Mouse (Mus musculus) mouse trophoblast stem cell (cell line): ENCODE data around the gene Tmco4.

Source experiments
- in situ Hi-C, 2 experiments: fragments of 300-500 bp; cut with MseI, MboI; formaldehyde crosslinking; loops; 2 replicates in 1 of 2; 3 replicates in 1 of 2; pipeline ENCODE4 v1.15.1; 2025

Gene Tmco4

DNA sequence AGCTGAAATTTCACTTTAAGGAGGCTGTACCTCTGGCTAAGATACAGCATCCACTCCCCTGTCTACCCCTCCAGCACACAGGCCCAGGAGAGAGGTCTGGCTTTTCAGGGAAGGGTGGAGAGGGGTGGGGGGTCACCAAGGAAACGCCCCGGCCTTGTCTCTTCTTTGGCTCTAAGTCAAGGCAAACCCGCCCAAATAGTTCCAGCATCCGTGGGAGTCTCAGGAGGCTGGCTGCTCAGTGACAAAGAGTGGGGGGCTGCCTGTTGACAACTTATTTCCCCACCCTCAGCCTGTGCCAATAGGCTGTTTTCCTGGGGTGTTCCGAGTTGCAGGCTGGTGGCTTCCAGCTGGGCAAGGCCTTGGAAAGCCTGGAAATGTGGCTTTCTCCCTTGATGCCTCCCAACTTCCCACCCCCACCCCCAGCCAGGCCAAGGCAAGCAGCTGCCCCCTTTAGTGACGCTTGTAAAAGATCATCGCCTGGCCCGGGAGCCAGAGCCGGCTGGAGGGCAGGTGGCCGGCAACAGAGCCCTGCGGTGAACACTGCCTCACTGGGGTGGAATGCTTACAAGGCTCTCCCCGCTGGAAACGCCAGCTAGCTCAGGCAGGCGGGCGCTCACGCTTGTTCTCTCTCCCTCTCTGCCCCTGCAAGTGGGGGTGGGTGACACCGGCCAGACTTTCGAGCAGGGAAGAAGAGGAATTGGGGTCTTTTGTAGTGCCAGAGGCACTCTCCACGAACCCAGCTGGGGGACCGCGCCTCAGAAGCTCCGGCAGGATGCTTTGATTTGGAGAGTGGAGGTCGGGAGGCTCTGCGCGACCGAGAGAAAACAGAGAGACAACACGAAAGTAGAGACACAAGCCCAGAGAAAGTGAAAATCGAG lies 119.0 kb downstream of the Tmco4 start:
- in situ Hi-C loops: no loop called here

DNA sequence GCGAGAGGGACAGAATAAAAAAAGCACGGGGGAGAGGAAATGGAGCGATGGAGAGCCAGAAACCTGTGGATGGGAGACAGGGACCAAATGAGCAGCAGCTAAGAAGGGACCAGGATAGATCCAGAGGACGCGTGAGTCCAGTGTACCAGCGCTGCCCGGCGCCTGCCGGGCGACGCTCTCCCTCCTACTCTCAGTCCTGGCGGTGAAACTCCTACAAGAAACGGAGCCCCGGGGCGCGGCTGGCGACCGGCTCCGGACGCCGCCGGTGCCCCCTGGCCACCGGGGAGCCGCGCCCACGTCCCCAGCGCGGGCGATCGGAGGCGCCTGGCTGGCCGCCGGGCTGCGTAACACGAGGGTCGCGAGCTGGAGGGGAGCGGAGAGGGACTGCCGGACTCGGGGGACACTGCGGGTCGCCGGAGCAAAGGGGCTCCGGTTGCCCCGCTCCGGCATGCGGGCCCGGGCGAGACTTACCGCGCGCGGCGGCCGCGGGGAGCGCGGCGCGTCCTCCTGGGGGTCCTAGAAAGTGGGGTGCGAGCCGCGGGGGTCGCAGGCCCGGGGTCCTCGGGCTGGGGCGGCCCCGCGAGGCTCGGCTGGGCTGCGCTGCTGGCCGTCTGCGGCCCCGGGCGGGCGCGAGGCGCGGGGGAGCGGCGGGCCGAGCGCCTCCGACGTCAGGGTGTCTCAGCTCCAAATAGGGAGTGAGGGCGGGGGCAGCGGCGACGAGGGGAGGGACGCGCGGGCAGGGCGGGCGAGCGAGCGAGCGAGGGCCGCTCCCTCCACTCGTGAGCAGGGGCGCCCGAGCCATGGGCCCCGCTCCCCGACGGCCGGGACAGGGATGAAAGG lies 119.9 kb downstream of the Tmco4 start, which contains the start of gene Nbl1:
Nbl1 (minus strand) TSS at position 638 of the 840 bp plus-strand sequence.
- in situ Hi-C loops: no loop called here

DNA sequence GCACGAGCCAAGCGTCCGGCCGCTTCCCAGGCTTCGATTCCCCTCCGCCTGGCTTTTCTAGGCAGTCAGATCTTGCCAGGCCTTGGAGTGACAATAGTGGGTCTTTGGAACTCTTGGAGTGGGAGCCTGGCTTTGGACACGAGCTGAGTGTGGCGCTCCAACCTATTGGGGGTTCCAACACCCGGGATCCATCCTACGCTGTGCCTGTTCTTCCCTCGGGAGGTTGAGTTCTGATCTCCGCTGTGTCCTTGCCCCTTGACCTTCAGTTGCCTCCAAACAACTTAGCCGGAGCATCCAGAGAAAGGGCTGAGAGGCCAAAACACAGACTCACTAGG lies 120.5 kb downstream of the Tmco4 start:
- in situ Hi-C loops: no loop called here

DNA sequence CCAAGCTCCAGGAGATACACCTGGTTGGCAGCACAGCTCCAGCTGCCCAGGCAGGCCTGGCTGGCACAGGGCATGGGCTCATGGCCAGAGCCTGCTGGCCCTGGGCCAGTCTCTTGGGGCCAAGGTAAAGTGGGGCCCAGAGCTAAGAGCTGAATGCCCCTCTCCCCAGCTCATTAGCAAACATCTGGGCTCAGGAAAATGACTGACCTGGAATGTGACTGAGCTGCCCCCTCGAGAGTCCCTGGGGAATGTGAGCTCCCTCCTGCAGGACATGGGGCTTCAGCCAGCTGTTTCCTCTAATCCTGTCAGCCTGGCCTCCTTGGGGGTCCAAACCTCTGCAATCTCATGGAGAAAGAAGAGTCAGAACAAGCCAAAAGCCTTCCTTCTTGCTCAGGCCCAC lies 122.7 kb downstream of the Tmco4 start:
- in situ Hi-C loops: no loop called here

DNA sequence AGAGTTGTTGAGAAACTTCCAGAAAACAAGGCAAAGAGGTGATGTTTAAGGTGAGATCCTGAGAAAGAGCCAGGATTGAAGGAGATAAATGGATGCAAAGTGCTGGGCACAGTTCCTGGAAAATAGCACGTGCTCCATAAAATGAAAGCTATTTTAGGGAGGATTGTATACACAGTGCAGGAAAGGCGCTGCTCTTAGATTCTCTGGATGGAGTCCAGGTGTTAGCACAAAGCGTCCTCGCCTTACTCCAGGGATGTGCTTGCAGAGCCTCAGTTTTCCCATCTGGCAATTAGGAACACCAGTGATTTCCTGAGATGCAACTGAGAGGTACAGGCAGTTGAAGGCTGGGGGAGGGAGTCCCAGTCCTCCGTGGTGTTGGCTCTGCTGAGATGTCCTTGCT lies 123.5 kb downstream of the Tmco4 start:
- in situ Hi-C loops: no loop called here

DNA sequence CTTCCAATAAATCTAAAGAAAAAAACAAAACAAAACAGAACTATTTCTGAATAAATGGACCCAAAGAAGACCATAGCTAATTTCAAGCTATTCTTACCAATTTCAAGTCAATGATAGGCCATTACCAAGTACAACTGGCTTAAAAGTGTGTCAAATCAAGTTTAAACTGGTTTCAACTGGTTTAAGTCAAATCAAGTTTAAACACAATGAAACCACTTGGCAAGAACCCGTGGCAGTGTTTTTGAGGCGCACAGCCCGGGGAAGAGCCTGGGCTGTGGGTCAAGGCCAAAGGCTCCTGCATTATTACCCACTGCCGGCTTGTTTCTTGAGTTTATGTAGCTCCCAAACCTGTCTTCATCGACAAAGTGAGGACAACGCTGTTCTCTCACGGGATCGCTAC lies 127.6 kb downstream of the Tmco4 start:
- in situ Hi-C loops: no loop called here

DNA sequence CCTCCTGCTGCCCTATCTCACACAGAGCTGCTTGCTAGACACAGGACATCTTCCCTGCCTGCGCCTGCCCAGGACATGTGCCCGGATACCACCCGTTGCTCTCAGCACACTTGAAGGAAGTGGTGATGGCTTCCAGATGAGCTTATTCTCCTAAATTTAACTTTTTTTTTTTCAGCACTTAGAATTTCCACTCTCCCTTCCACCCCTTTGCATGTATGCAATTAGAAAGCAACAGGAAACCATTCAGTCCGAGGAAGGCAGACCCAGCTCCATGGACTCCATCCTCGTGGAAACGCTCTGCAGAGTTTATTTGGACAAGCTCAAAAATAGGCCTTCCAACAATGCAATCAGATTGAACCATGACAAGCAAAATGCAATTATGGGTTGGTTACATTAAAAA lies 128.9 kb downstream of the Tmco4 start:
- in situ Hi-C loops: no loop called here

DNA sequence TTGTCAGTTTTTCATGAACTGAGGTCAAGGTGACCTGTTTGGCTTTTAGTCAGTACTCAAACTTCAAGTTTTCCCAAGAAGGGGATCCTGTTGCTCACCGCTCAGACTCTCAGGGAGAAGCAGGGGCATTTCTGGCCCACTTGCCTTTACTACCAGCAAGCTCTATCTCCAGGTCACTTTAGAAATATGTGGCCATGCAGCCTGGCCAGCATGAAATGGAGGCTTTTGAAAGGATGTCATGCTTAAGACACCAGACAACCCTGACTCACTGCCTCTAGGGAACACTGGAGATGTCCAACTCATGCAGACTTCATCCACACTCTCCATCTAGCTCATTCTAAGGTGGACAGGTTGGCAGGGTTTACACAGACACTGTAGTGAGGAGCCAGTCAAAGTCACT lies 132.8 kb downstream of the Tmco4 start:
- in situ Hi-C loops: no loop called here
